Mouse (Mus musculus) lung, postnatal 25 days (tissue): ENCODE data around the gene Pds5b.
A peak's percentile ranks its signal among the peaks of the same experiment; 100 is the strongest.
"Not testable (repeated sequence)": the region's sequence is repeated elsewhere in the genome, so short reads cannot be mapped to it uniquely, and the experiment has no call there.

Experiments used
- DNase-seq: peaks from one replicate; pipeline ENCODE4 v3.0.0; 2022; ENCODE audit warnings: low spot score

Gene Pds5b

DNA sequence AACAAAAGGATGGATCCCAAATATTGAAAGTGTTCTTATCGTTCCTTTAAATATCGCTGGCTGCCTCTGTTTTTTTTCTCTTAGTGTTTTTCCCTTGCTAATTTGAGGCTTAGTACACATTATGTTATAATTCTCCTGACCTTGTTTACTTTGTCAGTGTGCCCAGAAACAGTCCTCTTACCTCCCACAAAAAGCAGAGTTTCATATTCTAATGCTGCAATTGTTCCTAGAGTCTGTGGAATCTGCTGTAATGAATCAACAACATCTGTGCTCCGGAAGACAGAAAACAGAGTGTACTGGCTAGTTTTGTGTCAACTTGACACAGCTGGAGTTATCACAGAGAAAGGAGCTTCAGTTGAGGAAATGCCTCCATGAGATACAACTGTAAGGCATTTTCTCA lies 149.8 kb downstream of the Pds5b start:
- no peak for DNase-seq

DNA sequence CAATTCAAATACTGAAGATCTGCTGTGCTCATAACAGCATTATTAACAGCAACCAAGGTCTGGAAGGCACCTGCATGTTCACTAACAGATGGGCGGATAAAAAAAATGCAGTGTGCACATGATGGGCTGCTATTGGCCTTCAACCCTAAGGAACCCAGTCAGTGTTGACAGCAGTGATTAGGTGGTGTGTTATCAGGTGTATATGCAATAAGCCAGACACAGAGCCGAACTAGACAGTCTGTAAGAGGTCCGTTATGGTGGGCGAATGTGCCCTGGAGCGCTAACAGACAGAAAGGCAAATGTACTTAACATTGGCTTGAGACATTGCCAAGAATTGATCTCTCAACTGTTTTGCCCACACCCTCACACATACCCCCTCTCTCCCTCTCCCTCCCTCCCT lies 156.0 kb downstream of the Pds5b start:
- DNase-seq: no peak

GRCm38 (mm10) chr5:150830718-150831117 lies 157.2 kb downstream of the Pds5b start:
- no peak for DNase-seq

GRCm38 (mm10) chr5:150836782-150837181 lies 163.2 kb downstream of the Pds5b start:
- no peak for DNase-seq

DNA sequence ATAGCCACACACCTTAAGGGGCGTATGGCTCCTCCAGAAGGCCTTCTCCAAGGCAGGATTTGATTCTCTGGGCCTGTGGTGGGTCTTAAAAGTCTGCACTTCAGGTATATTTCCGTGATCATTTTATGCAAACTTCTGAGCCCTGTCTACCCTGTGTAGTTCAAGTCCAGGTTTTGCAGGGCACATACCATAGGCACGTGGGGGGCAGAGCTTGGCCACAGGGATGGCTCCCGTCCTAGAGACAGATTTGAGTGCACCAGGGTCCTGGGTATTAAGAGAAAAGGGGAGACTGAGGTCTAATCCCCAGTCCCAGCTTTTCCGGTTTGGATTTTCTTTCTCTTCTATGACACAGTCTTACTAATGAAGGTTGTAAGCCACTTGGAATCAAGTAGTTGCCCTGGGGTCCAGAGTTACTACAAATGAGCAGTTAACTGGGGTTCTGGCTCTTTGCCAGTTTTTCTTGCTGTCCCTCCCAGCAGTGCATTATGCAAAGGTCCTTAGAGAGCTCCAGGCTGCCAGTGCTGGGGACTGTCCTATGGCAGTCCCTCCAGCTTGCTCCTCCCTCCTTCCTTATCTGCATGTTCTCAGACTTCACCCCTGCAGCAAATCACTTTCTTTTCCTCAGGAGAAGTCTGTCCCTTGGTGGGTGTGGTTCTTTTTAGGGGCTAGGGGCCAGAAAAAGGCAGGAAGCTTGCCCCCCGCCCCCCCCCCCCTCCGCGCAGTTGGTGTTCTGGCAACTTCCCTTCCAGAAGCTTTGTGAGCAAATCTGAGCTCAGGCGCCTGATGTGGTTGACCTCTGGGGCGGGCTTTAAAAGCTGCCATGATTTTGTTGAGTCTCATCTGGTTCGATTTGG lies 166.4 kb downstream of the Pds5b start:
- peak; percentile 50 for DNase-seq

DNA sequence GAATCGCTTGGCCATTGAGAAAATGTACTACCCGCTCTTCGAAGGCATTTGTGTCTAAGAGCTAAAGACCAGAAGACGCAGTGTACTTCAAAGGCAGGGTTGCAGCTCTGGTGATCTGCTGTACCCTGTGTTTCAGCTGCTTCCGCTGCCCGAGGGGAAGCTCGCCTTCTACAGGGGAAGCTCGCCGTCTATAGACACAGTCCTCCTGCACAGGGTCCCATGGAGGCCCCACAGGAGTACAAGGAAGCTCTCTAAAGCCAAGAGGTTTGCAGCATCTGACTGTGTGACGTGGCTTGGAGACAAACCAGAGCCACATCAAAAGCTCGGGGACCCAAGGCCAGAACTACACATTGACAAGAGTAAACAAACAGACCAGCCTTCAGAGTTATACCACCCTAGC lies 167.1 kb downstream of the Pds5b start:
- DNase-seq: peak; percentile 4

GRCm38 (mm10) chr5:150845961-150846360 lies 172.4 kb downstream of the Pds5b start:
- no peak for DNase-seq

GRCm38 (mm10) chr5:150850821-150851220 lies 177.3 kb downstream of the Pds5b start:
- DNase-seq: no peak

DNA sequence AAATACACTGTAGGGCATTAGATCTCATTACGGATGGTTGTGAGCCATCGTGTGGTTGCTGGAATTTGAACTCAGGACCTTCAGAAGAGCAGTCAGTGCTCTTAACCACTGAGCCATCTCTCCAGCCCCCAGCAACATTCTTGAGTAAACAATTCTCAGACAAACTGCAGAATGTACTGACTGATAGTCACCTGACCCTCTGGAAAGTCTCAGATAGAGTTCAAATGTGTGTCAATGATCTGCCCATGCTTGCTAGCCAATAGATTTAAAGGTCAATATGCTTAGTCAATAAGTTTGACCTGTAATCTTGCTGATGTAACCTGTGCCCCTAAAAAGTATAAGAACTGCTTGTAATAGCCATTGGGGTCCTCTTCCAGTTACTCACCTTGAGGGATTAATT lies 178.6 kb downstream of the Pds5b start:
- not testable (repeated sequence) for DNase-seq

DNA sequence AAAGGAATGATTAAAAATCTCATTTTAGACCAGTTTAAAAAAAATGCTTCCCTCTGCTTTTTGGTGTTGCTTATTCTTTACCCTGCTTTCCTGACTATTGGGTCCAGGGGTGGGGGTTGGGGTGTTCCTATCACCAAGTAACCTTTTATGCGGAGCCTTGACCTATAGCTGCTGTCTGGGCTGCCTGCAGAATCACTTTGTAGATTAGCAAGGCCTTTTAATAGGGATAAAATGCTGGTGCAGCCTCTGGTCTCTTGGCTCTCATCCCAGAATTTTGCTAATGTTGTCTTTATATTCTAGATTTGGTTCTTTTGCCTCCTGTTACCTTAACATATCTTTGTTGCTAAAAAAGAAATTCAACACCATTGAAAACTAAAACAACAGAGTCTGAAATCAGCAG lies 181.0 kb downstream of the Pds5b start:
- no peak for DNase-seq

- no peak for DNase-seq
Measured at GRCm38 (mm10) chr5:150859642-150860194, 186.2 kb downstream of the Pds5b start.
